Mouse (Mus musculus) CH12.LX (cell line): ENCODE measurements around the gene Pde4dip. TPM values are rescaled to one million over a fixed set of nuclear protein-coding genes. Genes with fewer than 3 reads are reported as not detected.
A peak's percentile ranks its signal among the peaks of the same experiment; 100 is the strongest.

ENCODE experiments used
- DNase-seq: peaks from one replicate; pipeline ENCODE4 v3.0.0-alpha.2; 2013; ENCODE audit errors: extremely low read depth
- H3K27ac ChIP-seq: 2 replicates; pipeline ENCODE4 v1.5.1; 2012; ENCODE audit warnings: low read depth, mild to moderate bottlenecking, control low read depth, moderate library complexity; ENCODE audit not compliant: insufficient read depth
- H3K27me3 ChIP-seq: replicated peaks from 2 replicates; pipeline ENCODE3; 2012; ENCODE audit warnings: inconsistent platforms
- H3K36me3 ChIP-seq, 2 experiments: replicated peaks in 1 of 2; 2 replicates each; pipeline versions ENCODE3 to v1.6.1; 2012; ENCODE audit warnings: inconsistent platforms in 1 of 2, low read length in 1 of 2, mild to moderate bottlenecking in 1 of 2, mixed read lengths in 1 of 2, moderate library complexity in 1 of 2; ENCODE audit not compliant: control insufficient read depth in 1 of 2, insufficient read depth in 1 of 2
- H3K4me1 ChIP-seq, 2 experiments: 2 replicates each; pipeline ENCODE4 v1.6.1; 2012; ENCODE audit warnings: inconsistent platforms in 1 of 2, moderate library complexity in 1 of 2; ENCODE audit not compliant: insufficient read depth in 2 of 2, control insufficient read depth in 1 of 2
- H3K4me2 ChIP-seq: 2 replicates; pipeline ENCODE4 v1.6.1; 2012; ENCODE audit warnings: low read depth, mild to moderate bottlenecking, control low read depth; ENCODE audit not compliant: poor library complexity, insufficient read depth, severe bottlenecking
- H3K4me3 ChIP-seq, 3 experiments: fragments of 150-350 bp in 1 of 3; sonication (generic) in 1 of 3; replicated peaks in 1 of 3; 2 replicates each; pipeline versions ENCODE3 to v1.5.1; 2011 to 2012; ENCODE audit warnings: low read depth in 2 of 3, low read length in 2 of 3, mild to moderate bottlenecking in 2 of 3, moderate library complexity in 2 of 3, control low read depth in 1 of 3, improper control_type of control experiment in 1 of 3, inconsistent platforms in 1 of 3, mixed read lengths in 1 of 3; ENCODE audit not compliant: poor library complexity in 1 of 3
- H3K79me2 ChIP-seq: replicated peaks from 2 replicates; pipeline ENCODE4 v1.6.1; 2012; ENCODE audit warnings: mild to moderate bottlenecking, moderate library complexity; ENCODE audit not compliant: control insufficient read depth, poor library complexity, insufficient read depth, severe bottlenecking; ENCODE audit errors: extremely low read depth
- H3K9ac ChIP-seq: 2 replicates; pipeline ENCODE4 v1.6.1; 2012; ENCODE audit warnings: low read depth, mild to moderate bottlenecking, control low read depth, moderate library complexity; ENCODE audit not compliant: insufficient read depth
- H3K9me3 ChIP-seq: replicated peaks from 2 replicates; pipeline ENCODE3; 2012; ENCODE audit warnings: low read length, inconsistent platforms, mixed read lengths
- BHLHE40 ChIP-seq: IDR thresholded peaks from 2 replicates; pipeline ENCODE4 v1.6.1; 2011; ENCODE audit warnings: mild to moderate bottlenecking, low read depth, low read length, improper control_type of control experiment
- CHD1 ChIP-seq: IDR thresholded peaks from 2 replicates; pipeline ENCODE4 v1.6.1; 2012; ENCODE audit warnings: low read depth, low read length, improper control_type of control experiment, inconsistent platforms
- CHD2 ChIP-seq: IDR thresholded peaks from 2 replicates; pipeline ENCODE4 v1.6.1; 2011; ENCODE audit warnings: low read length, improper control_type of control experiment
- CTCF ChIP-seq, 2 experiments: IDR thresholded peaks in 1 of 2; conservative IDR thresholded peaks in 1 of 2; 2 replicates each; pipeline ENCODE4 v1.5.1; 2011 to 2012; ENCODE audit warnings: low read depth in 2 of 2, low read length in 2 of 2, improper control_type of control experiment in 1 of 2, inconsistent platforms in 1 of 2, mild to moderate bottlenecking in 1 of 2, moderate library complexity in 1 of 2
- E2F4 ChIP-seq: IDR thresholded peaks from 2 replicates; pipeline ENCODE4 v1.6.1; 2011; ENCODE audit warnings: low read depth, low read length, improper control_type of control experiment; ENCODE audit not compliant: insufficient replicate concordance
- EP300 ChIP-seq: IDR thresholded peaks from 2 replicates; pipeline ENCODE4 v1.6.1; 2011; ENCODE audit warnings: low read length, improper control_type of control experiment
- ETS1 ChIP-seq: conservative IDR thresholded peaks from 2 replicates; pipeline ENCODE4 v1.6.1; 2012; ENCODE audit warnings: low read depth, mild to moderate bottlenecking, inconsistent platforms, low read length, improper control_type of control experiment, moderate library complexity
- GABPA ChIP-seq: IDR thresholded peaks from 2 replicates; pipeline ENCODE4 v1.6.1; 2012; ENCODE audit warnings: low read depth, low read length, improper control_type of control experiment, inconsistent platforms; ENCODE audit not compliant: insufficient replicate concordance
- IRF4 ChIP-seq: IDR thresholded peaks from 2 replicates; pipeline ENCODE4 v1.6.1; 2014; ENCODE audit warnings: low read depth, mild to moderate bottlenecking, inconsistent platforms, low read length, improper control_type of control experiment
- JUN ChIP-seq: IDR thresholded peaks from 2 replicates; pipeline ENCODE4 v1.6.1; 2011; ENCODE audit warnings: low read depth, mild to moderate bottlenecking, low read length, improper control_type of control experiment, moderate library complexity; ENCODE audit not compliant: insufficient read depth
- JUND ChIP-seq: conservative IDR thresholded peaks from 2 replicates; pipeline ENCODE4 v1.6.1; 2011; ENCODE audit warnings: low read depth, low read length, improper control_type of control experiment
- KAT2A ChIP-seq: IDR thresholded peaks from 2 replicates; pipeline ENCODE4 v1.6.1; 2012; ENCODE audit warnings: low read length, improper control_type of control experiment, inconsistent platforms; ENCODE audit not compliant: insufficient replicate concordance
- MAZ ChIP-seq: IDR thresholded peaks from 2 replicates; pipeline ENCODE4 v1.6.1; 2012; ENCODE audit warnings: low read depth, mild to moderate bottlenecking, inconsistent platforms, low read length, improper control_type of control experiment, moderate library complexity
- MEF2A ChIP-seq: IDR thresholded peaks from 2 replicates; pipeline ENCODE4 v1.6.1; 2014; ENCODE audit warnings: low read depth, mild to moderate bottlenecking, inconsistent platforms, low read length, improper control_type of control experiment, borderline replicate concordance
- MXI1 ChIP-seq: IDR thresholded peaks from 2 replicates; pipeline ENCODE4 v1.6.1; 2011; ENCODE audit warnings: mild to moderate bottlenecking, low read depth, low read length, improper control_type of control experiment
- NELFE ChIP-seq: IDR thresholded peaks from 2 replicates; pipeline ENCODE4 v1.6.1; 2011; ENCODE audit warnings: low read depth, low read length, improper control_type of control experiment
- NRF1 ChIP-seq: IDR thresholded peaks from 2 replicates; pipeline ENCODE4 v1.6.1; 2014; ENCODE audit warnings: low read depth, mild to moderate bottlenecking, inconsistent platforms, low read length, improper control_type of control experiment, moderate library complexity
- POLR2A ChIP-seq: IDR thresholded peaks from 2 replicates; pipeline ENCODE4 v1.6.1; 2011; ENCODE audit warnings: low read depth, mild to moderate bottlenecking, improper control_type of control experiment, low read length
- POLR2AphosphoS2 ChIP-seq: IDR thresholded peaks from 2 replicates; pipeline ENCODE4 v1.6.1; 2011; ENCODE audit warnings: low read depth, low read length, improper control_type of control experiment
- RAD21 ChIP-seq: IDR thresholded peaks from 2 replicates; pipeline ENCODE4 v1.6.1; 2011; ENCODE audit warnings: low read depth, mild to moderate bottlenecking, low read length, improper control_type of control experiment, moderate library complexity
- SMC3 ChIP-seq: IDR thresholded peaks from 2 replicates; pipeline ENCODE4 v1.6.1; 2011; ENCODE audit warnings: low read depth, low read length, improper control_type of control experiment
- TCF12 ChIP-seq: IDR thresholded peaks from 2 replicates; pipeline ENCODE4 v1.6.1; 2014; ENCODE audit warnings: low read depth, mild to moderate bottlenecking, inconsistent platforms, low read length, improper control_type of control experiment
- UBTF ChIP-seq: IDR thresholded peaks from 2 replicates; pipeline ENCODE4 v1.6.1; 2012; ENCODE audit warnings: low read depth, mild to moderate bottlenecking, inconsistent platforms, low read length, improper control_type of control experiment, moderate library complexity
- USF1 ChIP-seq: IDR thresholded peaks from 2 replicates; pipeline ENCODE4 v1.6.1; 2014; ENCODE audit warnings: low read depth, mild to moderate bottlenecking, inconsistent platforms, low read length, improper control_type of control experiment
- USF2 ChIP-seq: conservative IDR thresholded peaks from 2 replicates; pipeline ENCODE4 v1.6.1; 2011; ENCODE audit warnings: low read depth, low read length, improper control_type of control experiment
- ZC3H11A ChIP-seq: IDR thresholded peaks from 2 replicates; pipeline ENCODE4 v1.6.1; 2012; ENCODE audit warnings: low read depth, mild to moderate bottlenecking, inconsistent platforms, low read length, improper control_type of control experiment
- ZMIZ1 ChIP-seq: IDR thresholded peaks from 2 replicates; pipeline ENCODE4 v1.6.1; 2012; ENCODE audit warnings: low read depth, mild to moderate bottlenecking, inconsistent platforms, low read length, improper control_type of control experiment
- ZNF384 ChIP-seq: IDR thresholded peaks from 2 replicates; pipeline ENCODE4 v1.6.1; 2012; ENCODE audit warnings: low read depth, low read length, improper control_type of control experiment, inconsistent platforms
- dilution Hi-C: fragments of 300-500 bp; cut with MboI; formaldehyde crosslinking; loops from 2 replicates; pipeline ENCODE4 v1.14.3; 2020; ENCODE audit warnings: low sequenced_read_pairs; ENCODE audit not compliant: extremely low pct_unique_long_range_greater_than_20kb, extremely low pct_ligation_motif_present
- in situ Hi-C: fragments of 300-500 bp; cut with MboI; formaldehyde crosslinking; loops from 3 replicates; pipeline ENCODE4 v1.14.3; 2019; ENCODE audit warnings: low sequenced_read_pairs, low pct_ligation_motif_present, low pct_unique_long_range_greater_than_20kb, mixed read lengths
- polyA plus RNA-seq: library from polyadenylated mRNA; unstranded; fragments of >175 nt; gene quantifications from 2 replicates; pipeline ENCODE4 v1.2.1, GENCODE M21; 2012; ENCODE audit warnings: low read depth; ENCODE audit not compliant: insufficient read length
- total RNA-seq, 2 experiments: library from RNA; depleted of rRNA; stranded (reverse); fragments of 300-350 nt in 1 of 2; fragments of >200 nt in 1 of 2; gene quantifications; 2 replicates each; pipeline ENCODE4 v1.2.3; 2012 to 2014

Gene Pde4dip
- total and polyA plus RNA-seq, 3 experiments = 12.4 to 21.7 (median 15.2) TPM

DNA sequence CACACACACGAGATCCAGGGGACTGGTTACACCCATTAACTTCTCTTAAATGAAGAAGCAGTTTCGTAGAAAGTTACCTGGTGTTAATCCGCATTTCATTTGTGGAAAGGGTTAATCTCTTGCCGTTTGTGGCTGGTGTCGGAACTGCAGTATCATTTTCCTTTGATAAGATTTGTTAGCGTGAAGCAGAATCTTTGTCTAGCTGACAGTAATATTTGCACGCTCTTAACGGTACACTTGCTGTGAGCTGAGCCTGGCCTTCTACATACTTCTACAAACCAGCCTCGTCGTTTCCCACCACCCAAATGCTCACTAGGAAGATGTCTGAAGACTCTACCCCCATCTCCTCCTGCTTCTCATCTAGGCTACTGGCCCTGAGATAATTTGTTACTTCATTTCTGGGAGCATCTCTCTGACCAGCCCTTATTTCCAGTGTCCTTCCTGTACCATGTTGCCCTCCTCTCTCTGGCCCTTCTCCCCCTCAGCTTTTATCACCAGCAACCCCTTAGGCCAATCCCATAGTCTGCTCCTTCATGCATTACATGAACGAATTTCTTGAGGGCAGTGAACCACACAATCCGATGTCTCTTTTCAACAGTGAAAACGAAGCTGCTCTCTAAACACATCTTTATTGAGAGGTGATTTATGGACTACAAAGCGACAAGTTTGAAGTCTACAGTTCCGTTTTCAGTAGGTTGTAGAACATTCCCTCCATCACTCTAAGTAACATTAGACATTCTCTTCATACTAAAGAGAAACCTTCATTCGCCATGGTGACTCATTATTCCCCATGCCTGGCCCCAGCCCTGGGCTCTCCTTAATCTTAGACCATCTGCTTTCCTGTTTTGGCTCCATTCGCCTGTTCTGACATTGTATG lies 48.8 kb upstream of the Pde4dip start:
- dilution Hi-C loops (no loop called here), in situ Hi-C loops (no loop called here)
- Histone ChIP-seq H3K9ac (no peak overlapping the region), H3K27ac (no peak overlapping the region), H3K4me2 (no peak overlapping the region), H3K27me3 (peaks cover 8% of the 10 kb centered on the region), H3K79me2 (no peaks in the 10 kb centered on the region), H3K9me3 (peaks cover 5% of the 10 kb centered on the region), H3K4me1 (peaks cover 3 to 40% of the 10 kb centered on the region in 2 experiments; a peak in 3 of 4 replicates), H3K4me3 (no peak overlapping the region), H3K36me3 (no peaks in the 10 kb centered on the region)
- no peak for DNase-seq
- TF ChIP-seq USF1 = no peak
- TF ChIP-seq MAZ = no peak
- no peak for TF ChIP-seq TCF12
- TF ChIP-seq RAD21 = no peak
- no peak for TF ChIP-seq UBTF
- no peak for TF ChIP-seq CHD1
- TF ChIP-seq JUN = no peak
- no peak for TF ChIP-seq POLR2AphosphoS2
- no peak for TF ChIP-seq CHD2
- TF ChIP-seq ZC3H11A = no peak
- TF ChIP-seq MXI1 = no peak
- TF ChIP-seq POLR2A = no peak
- TF ChIP-seq EP300 = no peak

DNA sequence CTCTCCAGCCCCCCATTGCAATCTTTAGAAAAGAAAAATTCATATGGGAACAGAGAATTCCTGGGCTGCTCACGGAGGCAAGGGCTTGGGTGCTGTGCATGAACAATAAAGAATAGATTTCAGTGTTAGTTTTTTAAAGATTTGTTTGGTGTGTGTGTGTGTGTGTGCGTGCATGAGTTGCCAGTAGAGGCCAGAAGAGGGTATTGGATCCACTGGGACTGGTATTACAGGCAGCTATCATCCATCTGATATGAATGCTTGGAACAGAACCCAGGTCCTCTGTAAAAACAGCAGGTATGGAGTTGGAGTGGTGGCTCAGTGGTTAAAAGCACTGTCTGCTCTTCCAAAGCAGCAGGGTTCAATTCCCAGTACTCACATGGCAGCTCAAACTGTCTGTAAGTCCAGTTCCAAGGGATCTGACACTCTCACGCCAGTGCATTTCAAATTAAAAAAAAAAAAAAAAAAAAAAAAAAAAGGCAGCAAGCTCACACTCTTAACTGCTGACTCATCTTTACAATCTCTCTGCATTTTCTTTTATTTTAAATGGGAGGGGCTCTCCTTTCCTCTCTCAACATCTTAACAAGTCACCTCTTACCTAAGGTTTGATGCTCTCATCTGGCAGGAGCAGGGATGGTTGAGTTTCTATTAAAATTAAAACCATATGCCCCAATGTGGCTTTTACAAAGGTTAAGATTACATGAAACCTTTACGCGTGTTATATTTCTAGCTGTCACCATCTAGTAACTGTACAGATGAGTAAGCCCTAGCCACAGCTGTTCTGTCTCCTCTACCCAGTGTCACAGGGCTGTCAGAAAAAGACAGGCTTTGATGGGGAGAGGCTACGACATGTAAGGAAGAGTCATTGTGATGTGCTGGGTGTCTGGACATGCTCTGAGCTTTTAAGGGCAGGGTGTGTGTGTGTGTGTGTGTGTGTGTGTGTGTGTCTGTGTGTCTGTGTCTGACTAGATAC lies 46.1 kb upstream of the Pde4dip start:
- Histone ChIP-seq H3K27ac (no peak overlapping the region), H3K27me3 (no peaks in the 10 kb centered on the region), H3K79me2 (no peaks in the 10 kb centered on the region), H3K4me2 (no peak overlapping the region), H3K9me3 (peaks cover 5% of the 10 kb centered on the region), H3K4me1 (peaks cover 7 to 49% of the 10 kb centered on the region in 2 experiments), H3K9ac (no peak overlapping the region), H3K4me3 (no peak overlapping the region), H3K36me3 (no peaks in the 10 kb centered on the region)
- DNase-seq = no peak
- in situ Hi-C loops = no loop called here
- dilution Hi-C loops = no loop called here
- no peak for TF ChIP-seq BHLHE40
- no peak for TF ChIP-seq POLR2AphosphoS2
- peak; percentile 11 for TF ChIP-seq RAD21
- no peak for TF ChIP-seq IRF4
- no peak for TF ChIP-seq ETS1
- TF ChIP-seq ZMIZ1 = no peak
- TF ChIP-seq JUND = no peak
- TF ChIP-seq KAT2A = no peak
- TF ChIP-seq ZNF384 = peak; percentile 29
- TF ChIP-seq NELFE = no peak
- no peak for TF ChIP-seq UBTF
- no peak for TF ChIP-seq GABPA
- no peak for TF ChIP-seq SMC3
- no peak for TF ChIP-seq TCF12
- no peak for TF ChIP-seq CHD1
- no peak for TF ChIP-seq MEF2A
- no peak for TF ChIP-seq USF2
- 0 out of 4 replicates have a peak, but pooled peaks of 1 of the 2 experiments have one; percentile 3 for TF ChIP-seq CTCF (conservative IDR thresholded peaks at IDR 0.05 in 1 of 2, IDR thresholded peaks at IDR 0.05 in 1 of 2; ENCODE audit: low read depth in 2 of 2, low read length in 2 of 2)
- TF ChIP-seq NRF1 = no peak
- no peak for TF ChIP-seq E2F4
